Mouse (Mus musculus): ENCODE results near the gene Tex35.

The Tex35 gene

DNA sequence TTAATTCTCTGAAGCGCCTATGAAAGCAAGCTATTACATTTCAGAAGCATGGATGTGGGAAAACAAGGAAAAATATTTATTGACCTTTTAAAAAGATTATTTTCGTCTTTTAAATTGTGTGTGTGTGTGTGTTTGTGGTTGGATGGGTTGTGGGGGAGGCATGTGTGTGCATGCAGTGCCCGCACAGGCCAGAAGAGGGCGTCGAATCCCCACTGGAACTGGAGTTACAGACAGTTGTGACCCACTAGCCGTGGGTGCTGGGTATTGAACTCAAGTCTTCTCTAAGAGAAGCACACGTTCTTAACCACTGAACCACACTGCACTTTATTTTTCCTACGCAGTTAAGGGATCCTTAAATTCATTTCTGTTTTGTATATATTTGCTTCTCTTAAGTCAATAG is 26.5 kb downstream of the Tex35 start:
- intact Hi-C loops (cut with DNase I), result loop anchor here (5.0 to 10.0 kb wide), 2 partner anchors 200 to 373 kb away; partner anchors contain the start of gene Cryzl2

DNA sequence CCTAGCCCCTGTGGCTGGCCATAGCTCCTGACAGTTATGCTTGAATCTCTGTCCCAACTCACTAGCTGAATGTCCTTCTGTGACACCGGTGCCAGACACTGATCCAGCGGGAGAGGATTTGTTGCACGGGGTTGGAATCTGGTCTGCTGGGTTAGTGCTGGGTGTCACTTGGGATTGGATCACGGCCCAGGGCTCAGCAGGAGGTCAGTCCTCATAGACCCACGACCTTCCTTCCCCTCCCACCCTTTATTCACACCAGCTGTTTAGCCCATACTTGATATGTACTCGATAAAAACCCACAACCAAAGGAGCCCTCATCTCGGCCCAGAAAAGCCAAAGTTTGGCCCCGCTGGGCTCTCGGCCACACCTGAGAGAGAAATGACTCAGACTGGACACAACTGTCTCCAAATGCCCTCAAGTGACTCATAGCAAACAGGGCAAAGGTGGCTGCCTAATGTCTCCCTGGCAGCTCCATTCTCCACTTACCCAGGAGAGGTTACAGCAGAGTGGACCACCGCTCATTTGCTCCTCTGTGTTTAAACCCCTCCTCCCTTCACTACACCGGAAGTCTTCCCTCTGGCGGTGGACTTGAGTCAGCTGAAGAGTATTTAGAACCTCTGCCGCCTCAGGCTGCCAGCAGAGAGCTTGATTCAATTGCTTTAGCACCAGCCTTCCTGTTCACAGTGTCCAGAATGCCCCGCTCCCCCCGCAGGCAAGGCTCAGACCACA is 27.2 kb downstream of the Tex35 start:
- intact Hi-C loops (cut with DNase I), result loop anchor here (5.0 to 10.0 kb wide), 2 partner anchors 201 to 374 kb away; partner anchors contain the start of gene Cryzl2

DNA sequence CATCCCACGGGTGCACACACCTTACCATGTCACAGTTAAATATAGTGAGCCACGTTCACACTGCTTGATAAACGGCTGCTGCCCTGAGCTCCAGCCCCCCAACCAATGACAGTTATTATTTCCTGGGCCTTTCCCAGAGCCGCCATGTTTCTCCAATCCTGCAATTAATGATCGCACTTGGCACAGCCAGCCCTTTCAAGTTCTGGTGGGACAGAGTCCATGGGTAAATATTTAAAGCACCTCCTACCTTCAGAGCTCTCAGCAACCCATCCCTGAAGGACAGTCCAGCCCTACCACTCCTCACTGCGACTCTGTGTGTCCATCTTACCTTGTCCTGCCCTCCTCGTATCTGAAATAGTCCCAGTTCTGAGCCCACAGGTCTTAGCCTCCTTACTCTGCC is 28.4 kb downstream of the Tex35 start:
- intact Hi-C loops (cut with DNase I), result loop anchor here (5.0 to 10.0 kb wide), 2 partner anchors 202 to 375 kb away; partner anchors contain the start of gene Cryzl2

DNA sequence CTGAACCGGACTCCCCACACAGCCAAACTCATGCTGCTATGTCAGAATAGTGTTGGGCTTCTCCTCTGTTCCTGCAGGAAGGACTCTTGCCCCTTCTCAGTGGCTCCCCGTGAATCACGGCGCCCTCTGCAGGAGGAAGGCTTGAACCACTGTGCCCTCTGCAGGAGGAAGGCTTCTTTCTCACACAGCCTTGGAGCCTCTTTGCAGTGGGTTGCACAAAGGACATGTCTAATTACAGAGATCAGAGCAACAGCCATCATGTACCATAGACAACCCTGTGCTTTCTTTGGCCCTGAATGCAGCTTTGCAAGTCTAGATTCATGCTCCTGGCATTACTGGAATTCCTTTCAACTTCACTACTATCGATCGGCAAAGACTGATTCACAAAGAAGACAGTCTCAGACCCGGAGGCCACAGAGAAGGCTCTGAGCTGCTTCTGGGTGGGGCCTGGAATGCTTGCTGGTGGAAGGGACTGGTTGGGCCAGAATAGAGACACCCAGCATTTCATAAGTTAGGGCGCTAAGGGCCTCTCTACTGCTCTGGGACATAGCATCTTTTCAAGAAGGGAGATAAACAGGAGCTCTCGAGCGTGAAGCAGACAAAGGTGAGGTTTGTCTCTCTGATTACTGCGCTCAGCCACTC is 29.0 kb downstream of the Tex35 start:
- intact Hi-C loops (cut with DNase I), result loop anchor here (5.0 to 10.0 kb wide), 2 partner anchors 203 to 375 kb away; partner anchors contain the start of gene Cryzl2

DNA sequence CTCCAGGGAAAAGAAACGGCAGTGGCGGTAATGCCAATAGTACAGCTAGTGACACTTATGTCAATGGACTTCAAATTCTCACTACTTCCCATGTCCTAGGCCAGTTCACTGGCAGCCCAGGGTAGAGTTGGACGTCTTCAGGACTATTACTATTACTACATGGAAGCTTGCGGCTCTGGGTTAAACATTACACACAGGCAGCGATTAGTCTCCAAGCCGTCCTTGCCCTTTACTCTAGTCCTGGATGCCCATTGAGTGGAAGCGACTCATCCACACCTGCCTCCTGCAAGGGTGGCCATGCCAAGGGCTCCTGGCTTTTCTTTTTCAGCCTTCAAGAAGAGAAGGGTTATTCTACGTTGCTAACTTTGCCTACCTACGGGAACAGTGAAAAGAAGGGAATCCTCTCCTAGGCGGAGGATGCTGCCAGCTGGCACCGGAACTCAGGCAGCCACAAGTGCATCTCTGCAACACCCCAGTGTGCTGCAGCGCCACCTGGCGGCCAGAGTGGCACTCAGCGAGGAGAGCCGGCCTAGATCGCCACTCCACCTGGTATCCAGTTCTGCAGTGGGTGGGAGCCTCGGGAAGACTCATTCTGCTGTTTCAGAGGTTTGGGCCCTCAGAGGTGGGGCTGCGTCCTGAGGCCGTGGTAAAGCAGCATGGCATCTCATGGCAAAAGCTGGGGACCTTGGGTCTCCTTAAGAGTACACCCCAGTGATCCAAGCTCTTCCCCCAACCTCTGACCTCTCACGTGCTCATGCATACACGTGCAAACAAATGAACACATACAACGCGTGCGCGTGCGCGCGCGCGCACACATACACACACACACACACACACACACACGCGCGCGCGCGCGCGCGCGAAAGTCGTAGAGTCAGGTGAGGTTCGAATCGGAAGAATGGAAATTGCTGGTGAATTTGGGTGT is 31.4 kb downstream of the Tex35 start:
- intact Hi-C loops (cut with DNase I), result loop anchor here (1.0 to 2.0 kb wide), 2 partner anchors 160 to 334 kb away; no protein-coding TSS in a partner anchor

DNA sequence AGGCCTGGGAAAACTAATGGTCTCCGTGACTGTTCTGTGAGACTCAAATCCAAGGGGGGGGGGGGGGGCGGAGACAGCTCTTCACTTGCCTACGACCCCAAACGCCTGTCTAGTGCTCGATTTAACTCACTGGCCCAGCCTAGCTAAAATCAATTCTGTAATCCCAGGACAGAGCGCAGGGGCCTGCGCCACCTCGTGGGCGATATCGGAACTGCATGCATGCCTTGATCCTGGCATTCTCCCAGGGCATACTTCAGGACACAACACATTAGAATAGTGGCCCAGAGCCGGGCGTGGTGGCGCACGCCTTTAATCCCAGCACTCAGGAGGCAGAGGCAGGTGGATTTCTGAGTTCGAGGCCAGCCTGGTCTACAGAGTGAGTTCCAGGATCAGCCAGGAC is 32.2 kb downstream of the Tex35 start:
- intact Hi-C loops (cut with DNase I), result loop anchor here (1.0 to 2.0 kb wide), 2 partner anchors 159 to 333 kb away; no protein-coding TSS in a partner anchor

DNA sequence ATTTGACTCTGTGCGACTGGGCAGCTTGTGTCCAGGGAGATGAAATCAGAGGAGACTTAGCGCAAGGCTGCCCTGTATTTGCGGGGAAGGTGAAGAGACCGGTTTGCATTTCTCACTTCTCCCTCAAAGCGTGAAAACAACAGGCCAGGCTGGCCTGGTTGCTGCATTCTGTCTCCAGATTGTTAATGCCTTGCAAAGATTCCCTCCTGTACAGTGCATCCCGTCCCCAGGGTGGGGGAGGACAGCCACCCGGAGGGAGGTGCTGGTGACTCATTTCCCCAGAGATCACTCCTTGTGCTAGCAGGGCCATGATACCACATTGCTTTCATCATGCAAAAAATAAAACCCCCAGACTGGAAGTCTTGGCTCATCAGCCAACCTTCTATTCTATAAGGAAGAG is 33.5 kb downstream of the Tex35 start:
- intact Hi-C loops (cut with DNase I), result no loop called here

DNA sequence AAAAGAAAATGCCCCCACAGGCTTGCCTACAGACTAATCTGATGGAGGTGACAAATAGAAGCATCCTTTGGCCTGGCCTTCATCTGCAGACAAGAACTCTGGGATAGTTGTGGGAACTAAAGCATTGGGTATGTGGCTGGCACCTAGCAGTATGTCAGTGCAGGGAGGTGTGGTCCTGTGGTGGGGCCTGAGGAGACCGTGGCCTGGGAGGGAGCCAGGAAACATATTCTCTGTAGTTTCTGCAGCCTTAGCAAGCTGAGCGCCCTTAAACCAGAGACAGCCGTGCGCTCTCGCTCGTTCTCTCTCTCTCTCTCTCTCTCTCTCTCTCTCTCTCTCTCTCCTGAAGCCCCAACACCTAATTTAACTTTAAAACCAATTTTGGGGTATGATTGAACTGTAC is 34.1 kb downstream of the Tex35 start:
- intact Hi-C loops (cut with DNase I), result no loop called here

DNA sequence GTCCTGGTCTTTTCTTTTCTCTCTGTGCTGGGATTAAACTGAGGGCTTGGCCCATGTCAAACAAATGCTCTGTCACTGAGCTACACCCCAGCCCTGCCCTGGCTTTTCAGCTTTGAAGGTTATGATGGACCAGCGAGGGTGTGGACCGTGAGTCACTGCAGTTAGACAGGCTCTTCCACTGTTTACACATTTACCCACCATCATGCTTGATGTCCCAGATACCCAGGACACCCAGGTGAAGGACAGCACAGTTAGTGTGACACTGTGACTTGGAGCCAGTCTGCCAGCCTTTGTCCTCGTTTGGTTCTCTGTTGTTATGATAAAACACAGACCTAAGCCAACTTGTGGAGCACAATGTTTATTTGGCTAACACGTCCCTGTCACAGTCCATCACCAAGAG is 34.9 kb downstream of the Tex35 start:
- intact Hi-C loops (cut with DNase I), result no loop called here

DNA sequence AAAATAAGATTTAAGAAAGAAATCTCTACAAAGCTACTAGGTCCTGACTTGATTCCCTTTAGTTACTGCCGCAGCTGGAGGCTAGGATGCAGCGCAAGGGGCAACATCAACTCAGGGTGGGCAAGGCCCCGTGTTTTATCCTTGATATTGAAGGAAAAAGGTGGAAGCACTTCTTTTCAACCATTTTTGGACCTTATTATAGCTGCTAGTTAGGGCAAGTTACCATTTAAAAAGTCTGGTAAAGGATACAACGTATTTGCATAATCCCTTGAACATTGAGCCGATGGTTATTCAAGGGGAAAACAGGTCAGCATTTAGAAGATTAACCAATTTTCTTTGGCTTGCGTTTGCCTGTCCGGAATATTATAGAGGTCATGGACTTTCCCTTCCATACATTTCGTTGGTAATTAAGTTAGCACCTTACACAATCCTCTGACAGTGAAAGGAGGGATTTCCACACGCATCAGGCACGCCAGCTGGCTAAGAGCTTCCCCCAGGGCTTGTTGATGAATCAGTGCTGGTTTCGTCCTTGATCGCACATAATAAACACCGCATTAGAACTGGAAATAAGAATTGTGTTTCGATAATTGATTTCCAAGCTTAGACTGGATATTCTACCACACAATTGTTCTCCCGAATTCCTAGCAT is 39.2 kb downstream of the Tex35 start:
- intact Hi-C loops (cut with DNase I), result no loop called here

DNA sequence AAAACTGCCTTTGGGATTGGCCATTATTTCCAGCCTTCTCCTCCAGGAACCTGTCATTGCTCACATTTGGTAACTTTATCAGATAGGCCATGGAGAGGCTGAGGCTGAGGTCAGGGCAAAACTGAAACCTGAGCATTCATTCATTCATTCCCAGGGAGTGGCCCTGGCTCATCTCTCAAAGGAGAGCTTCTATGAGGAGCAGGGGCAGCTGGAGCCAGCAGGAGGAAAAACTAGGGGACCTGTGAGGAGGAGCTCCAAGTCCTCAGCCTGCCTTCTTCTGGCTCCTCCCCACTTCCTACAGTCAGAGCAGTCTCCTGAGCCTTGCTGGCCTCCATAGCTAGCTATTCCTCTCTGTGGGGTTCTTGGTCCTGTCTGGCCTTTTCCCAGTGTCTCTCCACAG is 40.2 kb downstream of the Tex35 start:
- intact Hi-C loops (cut with DNase I), result no loop called here

DNA sequence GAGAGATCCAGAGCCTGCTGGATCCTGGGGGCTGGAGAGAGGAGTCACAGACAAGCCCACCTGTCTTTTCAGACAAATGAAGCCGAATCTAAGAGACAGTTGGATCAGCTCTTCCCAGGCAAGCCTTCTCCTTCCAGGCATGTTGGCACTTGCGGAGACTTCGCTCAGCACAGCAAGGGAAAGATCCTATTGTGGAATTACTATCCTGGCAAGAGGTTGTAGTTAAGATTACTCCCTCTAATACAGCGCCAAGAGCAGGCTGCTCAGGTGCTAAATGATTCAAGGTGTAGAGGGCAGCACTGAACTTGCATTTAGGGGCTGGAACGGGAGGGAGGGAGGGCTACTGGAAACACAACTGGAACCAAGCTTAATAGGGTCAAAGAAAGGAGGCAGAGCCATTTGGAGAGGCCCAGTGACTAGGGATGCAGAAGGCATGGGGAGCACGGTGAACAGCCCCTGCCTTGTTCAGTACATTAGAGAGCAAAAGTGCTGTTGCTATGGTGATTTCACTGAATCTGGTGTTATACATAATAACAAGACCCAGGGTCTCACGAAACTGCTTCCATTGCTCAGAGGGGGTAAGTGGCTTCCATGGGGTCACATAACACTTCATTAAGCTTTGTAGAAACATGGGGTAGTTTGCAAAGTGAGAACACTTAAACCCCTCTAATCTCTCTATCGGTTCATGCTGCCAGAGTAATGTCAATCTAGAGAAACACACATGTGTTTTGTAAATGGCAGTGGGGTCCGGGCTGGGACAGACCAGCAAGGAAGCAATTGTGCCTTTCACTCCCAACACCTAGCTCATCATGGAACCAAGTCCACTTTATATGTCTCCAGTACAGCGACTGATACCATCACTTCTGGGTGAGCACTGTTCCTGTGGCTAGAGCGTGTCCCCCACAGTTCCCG is 42.4 kb downstream of the Tex35 start:
- intact Hi-C loops (cut with DNase I), result no loop called here

DNA sequence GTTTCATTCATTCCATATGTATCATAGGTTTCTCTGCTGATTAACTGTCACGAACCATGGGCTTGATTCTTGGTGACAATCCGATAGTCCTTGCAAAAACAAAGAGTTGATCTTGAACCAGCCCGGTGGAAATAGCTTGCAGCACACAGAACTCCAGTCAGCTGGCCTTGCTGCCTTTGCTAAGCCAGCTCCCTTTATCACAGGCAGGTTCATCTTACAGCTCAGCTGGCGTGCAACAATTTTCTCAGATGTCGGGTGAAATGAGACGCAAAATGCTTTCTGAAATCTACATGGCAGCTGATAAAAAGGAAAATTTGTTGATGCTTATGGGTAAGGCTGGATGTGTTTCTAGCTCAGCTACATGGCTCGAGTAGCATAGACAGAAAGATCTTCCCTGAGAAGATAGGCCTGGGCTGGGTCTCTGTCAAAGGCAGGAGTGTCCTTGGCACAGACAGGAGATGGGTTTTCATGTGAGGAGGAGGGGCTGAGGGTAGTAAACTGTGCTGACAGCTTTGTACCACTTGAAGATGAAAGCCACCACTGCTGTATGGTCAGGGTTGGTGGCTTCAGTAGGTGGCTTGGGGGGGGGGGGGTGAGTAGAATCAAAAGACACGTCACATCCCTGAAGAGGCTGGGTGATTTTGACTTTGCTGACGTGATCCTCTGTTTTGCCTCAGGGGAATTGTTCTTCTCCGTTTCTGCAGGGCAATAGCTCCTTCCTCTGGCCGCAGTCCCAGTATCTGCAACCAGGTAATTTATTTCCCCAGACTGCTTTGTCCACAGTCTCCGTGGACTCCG is 45.0 kb downstream of the Tex35 start:
- intact Hi-C loops (cut with DNase I), result no loop called here

DNA sequence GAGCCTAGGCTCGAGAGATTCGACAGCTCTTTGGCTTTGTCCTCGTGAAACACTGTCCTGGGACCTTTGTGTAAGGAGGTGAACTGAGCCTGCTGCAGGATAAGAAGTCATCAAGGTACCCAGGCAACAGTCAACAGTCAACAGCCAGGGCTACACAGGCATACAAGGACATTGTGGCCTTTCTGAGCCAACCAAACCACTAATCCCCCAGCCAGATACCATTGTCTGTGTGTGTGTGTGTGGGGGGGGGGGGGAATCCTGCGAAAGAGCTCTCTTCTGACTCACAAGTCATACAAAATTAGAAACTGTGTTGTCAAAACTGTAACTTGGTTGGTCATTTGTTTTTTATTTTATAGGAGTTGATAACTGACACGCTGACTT is 46.0 kb downstream of the Tex35 start:
- intact Hi-C loops (cut with DNase I), result no loop called here

DNA sequence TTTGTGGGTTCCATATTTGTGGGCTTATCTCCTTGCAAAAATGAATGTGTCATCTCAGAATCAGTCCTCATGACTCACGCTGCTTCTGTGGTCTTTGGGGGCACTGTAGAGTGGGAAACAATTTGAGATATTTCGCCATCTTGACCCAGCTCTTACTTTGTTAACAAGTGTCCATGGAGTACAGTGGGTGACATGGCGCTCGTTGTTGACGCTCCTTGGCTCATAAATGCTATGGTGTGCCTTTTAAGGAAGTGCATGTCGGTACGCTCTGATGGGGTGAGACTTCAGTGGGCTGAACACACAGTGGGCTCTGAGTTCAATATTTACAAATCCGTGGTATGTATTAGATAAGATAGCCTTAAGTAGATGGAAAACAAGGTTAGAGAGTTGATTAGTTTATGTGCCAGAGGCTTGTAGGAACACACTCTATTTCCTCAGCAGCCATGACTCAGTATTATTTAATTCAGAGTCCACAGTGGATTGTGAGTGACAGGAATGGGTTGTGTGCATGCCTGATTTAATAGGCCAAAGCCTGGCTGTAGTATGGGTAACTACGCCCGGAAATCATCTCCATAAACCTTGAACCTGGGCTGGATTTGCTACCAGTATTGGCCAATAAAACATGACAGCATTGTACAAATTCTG is 46.6 kb downstream of the Tex35 start:
- intact Hi-C loops (cut with DNase I), result no loop called here

DNA sequence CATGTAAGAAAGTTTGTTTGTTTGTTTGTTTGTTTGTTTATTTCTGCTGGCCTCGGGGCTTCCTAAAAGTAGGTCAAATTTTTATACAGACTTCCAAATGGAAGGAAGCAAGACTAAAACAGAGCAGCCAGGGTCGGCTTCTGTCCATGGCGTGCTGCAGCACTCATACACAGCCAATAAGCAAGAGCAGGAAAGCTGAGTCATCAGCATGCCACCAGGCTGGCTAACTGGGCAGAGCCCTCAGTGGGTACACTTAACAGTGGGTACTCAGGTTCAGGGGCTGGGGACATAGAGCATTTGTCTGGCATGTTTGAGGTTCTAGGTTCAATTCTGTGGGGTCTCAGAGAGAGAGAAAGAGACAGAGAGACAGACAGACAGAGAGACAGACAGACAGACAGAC is 47.3 kb downstream of the Tex35 start:
- intact Hi-C loops (cut with DNase I), result no loop called here

DNA sequence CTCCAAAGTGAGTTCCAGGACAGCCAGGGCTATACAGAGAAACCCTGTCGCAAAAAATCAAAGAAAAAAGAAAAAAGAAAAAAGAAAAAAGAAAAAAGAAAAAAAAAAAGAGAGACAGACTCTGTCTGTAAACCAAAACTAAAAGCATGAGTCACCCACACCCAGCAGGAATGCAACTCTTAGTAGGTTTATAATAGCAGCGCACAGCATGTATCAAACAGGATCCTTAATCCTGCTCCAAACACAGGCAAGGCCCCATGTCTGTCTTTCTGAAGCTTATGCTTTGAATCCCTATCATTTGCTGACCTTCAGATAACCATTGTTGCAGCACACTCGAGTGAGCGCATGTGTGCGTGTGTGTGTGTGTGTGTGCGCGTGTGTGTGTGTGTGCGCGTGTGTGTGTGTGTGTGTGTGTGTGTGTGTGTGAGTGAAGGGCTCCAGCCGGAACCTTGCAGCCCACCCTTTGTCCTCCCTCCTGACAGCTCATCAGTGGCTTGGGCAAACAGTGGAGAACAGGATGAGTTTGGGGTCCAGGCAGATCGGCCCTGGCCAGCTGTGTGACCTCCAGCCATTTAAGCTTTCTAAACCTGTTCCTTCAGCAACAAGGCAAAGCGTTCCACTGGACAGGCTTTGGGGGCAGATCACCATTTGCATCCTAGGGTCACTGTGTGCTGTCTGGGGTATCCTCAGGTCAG is 47.9 kb downstream of the Tex35 start:
- intact Hi-C loops (cut with DNase I), result no loop called here

DNA sequence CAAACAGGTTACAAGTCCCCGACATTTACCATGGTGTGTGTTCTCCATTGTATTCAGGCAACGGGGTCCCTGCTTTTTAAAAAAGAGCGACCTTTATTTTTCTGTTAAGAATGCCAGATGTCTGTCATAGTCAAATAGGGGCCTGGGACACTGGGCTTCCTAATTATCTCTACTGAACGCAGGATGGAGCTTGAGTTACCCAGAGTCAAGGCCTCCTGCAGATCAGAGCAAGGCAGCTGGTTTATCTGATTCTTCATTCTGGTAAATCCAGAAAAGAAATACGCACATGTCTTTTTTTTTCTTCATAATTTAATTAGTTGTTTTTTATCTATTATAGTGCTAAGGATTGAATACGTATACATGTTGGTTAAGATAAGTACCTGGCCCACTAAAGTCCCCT is 52.6 kb downstream of the Tex35 start:
- intact Hi-C loops (cut with DNase I), result no loop called here

Data from adrenal gland (tissue).